17 mouse cellular contexts compared by ENCODE assay signal in the genomic region with DNA sequence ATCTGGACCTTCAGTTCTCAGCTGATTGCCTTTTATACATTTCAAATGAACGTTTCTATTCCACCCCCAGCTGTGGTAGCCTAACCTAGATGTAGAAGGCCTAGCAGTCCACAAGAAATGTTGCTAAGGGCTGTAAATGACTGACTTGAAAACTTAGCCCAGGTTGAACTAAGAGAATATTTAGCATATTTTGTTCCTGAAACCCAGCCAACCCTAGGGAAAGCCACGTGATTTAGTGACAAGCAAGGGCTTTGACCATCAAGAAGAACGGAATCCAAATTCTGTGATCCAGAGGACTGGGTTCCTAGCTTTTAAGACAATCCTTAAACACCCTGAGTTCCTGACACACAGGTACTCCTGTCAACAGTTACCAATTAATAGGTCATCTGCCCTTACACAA.
"Had no signal": no experiment of that assay in that cellular context is flagged by ENCODE, and none has a peak within 500 bp of the region (broad histone marks: within the 10 kb centered on the region; RNA-seq: fewer than 3 reads in every experiment).

No protein-coding gene starts in this region.

- H3K27me3 ChIP-seq: limb, embryonic 13.5 days; liver, embryonic 12.5 days; liver, embryonic 15.5 days; lung, embryonic 15.5 days had no signal

- DNase-seq: layer of hippocampus, adult 9-11 months; liver; lung, adult 18-20 months; lung, postnatal 10 days; lung, postnatal 36 days; midbrain, embryonic 14.5 days; thymus, adult 18-20 months; thymus, postnatal 36 days had no signal

- H3K4me1 ChIP-seq: limb, embryonic 10.5 days; liver, embryonic 12.5 days; liver, embryonic 15.5 days; lung, embryonic 15.5 days had no signal

- H3K4me3 ChIP-seq: layer of hippocampus, adult 2 months; limb, embryonic 10.5 days; limb, embryonic 13.5 days; liver, embryonic 12.5 days; liver, embryonic 15.5 days; lung, embryonic 15.5 days had no signal

- H3K9ac ChIP-seq: limb, embryonic 13.5 days; liver, embryonic 12.5 days; liver, embryonic 15.5 days; lung, embryonic 15.5 days had no signal

- H3K4me2 ChIP-seq: limb, embryonic 13.5 days; liver, embryonic 12.5 days; liver, embryonic 15.5 days; lung, embryonic 15.5 days; midbrain, embryonic 11.5 days had no signal

- H3K36me3 ChIP-seq: limb, embryonic 10.5 days; limb, embryonic 13.5 days; liver, embryonic 12.5 days; liver, embryonic 15.5 days; lung, embryonic 15.5 days had no signal

- H3K27ac ChIP-seq: hindbrain, postnatal 0 days; layer of hippocampus, adult 2 months; limb, embryonic 10.5 days; limb, embryonic 13.5 days; liver, embryonic 12.5 days; liver, embryonic 15.5 days; lung, embryonic 15.5 days had no signal

- ATAC-seq: hindbrain, postnatal 0 days; inflammation-experienced regulatory T-cells, adult 6 months; liver, embryonic 12.5 days had no signal

- H3K9me3 ChIP-seq: limb, embryonic 10.5 days; limb, embryonic 13.5 days; liver, embryonic 12.5 days; liver, embryonic 15.5 days; lung, embryonic 15.5 days had no signal
